Mouse (Mus musculus): ENCODE measurements at regions not wholly inside any gene's neighbourhood (a gene's known extent, or its start where the extent isn't known, plus 50 kb on each side); places are given as distances from the start of the nearest gene placed in this dataset.

DNA sequence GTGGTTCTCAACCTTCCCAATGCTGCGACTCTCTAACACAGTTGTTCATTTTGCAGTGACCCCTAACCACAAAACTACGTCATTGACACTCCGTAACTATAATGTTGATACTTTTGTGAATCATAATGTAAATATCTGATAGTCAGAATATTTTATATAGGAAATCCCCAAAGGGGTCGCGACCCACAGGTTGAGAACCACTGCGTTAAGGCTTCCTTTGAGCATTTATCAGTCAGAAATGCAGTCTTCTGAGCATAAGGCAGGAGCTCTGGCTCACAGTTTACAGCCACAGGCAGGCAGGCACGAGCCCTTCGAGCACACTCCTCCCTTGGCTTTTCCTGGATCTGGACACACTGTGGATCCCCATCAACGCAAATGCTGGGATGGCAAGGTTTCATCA, 57.0 kb downstream of the Nxnl2 start:
- ATAC-seq (ENCODE audit: insufficient number of reproducible peaks, low FRiP score, low TSS enrichment, low read depth): no peak
- H3K4me1 ChIP-seq: peaks cover 26% of the 10 kb centered on the region
- H3K27me3 ChIP-seq: no peaks in the 10 kb centered on the region
- no peak overlapping the region for H3K27ac ChIP-seq (replicated peaks)
- H3K9me3 ChIP-seq (replicated peaks): no peaks in the 10 kb centered on the region
- H3K4me3 ChIP-seq (replicated peaks): no peak overlapping the region
- no peaks in the 10 kb centered on the region for H3K36me3 ChIP-seq
- no peak overlapping the region for H3K9ac ChIP-seq
- H3K4me2 ChIP-seq (replicated peaks): no peak overlapping the region
- WGBS: 81% methylated on average over 9 of the region's 9 CpGs

DNA sequence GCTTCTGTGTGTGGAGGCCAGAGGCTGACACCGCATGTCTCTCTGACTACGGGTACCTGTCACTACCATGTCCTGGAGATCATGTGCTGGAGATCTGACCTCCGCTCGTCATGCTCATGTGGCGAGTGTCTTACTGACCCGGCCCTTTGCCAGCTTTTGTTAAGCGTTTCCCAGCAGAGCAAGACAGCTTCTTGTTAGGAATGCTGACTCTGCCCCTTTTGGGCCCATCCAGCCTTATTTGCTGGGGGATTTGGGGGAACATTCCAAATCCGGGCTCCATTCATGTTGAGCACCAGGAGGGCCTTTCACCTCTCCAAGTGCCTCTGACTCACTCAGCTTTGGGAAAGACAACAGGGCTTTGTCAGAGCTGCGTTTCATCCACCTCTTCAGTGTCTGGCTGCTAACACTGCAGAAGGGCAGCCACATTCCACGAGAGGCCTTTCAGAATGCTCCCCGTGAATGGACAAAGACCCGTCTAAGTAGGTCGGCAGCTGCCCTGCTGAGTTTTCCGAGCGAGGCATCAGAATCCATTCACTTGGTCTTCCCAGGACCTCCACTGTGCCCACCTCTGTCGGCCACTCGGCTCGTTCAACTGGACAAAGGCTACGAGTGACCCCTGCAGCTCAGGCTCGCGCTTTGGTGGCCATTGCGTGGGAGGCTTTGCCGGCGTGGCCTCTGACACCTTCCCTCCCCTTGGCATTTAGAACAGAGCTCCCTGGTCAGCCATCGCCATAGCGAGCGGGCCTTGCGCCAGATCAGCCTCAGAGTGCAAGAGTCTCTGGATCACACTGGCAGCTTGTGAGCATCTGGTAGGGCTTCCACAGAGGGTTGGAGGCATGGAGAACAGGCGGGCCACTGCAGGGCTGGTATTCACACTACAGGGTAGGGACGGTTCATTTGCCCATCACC, 58.3 kb downstream of the Nxnl2 start:
- H3K9ac ChIP-seq: no peak overlapping the region
- peak overlapping the region; percentile 66 for H3K27ac ChIP-seq (replicated peaks)
- H3K9me3 ChIP-seq (replicated peaks): no peaks in the 10 kb centered on the region
- H3K36me3 ChIP-seq: no peaks in the 10 kb centered on the region
- WGBS: 53% methylated on average over 30 of the region's 30 CpGs
- H3K4me3 ChIP-seq (replicated peaks): no peak overlapping the region
- ATAC-seq (ENCODE audit: insufficient number of reproducible peaks, low FRiP score, low TSS enrichment, low read depth): no peak
- no peak overlapping the region for H3K4me2 ChIP-seq (replicated peaks)
- peaks cover 28% of the 10 kb centered on the region for H3K4me1 ChIP-seq
- H3K27me3 ChIP-seq: no peaks in the 10 kb centered on the region

- no peak for ATAC-seq (ENCODE audit: insufficient number of reproducible peaks, low FRiP score, low TSS enrichment, low read depth)
- H3K27me3 ChIP-seq: no peaks in the 10 kb centered on the region
- H3K4me1 ChIP-seq: peaks cover 28% of the 10 kb centered on the region
- no peak overlapping the region for H3K4me3 ChIP-seq (replicated peaks)
- H3K36me3 ChIP-seq: no peaks in the 10 kb centered on the region
- H3K27ac ChIP-seq (replicated peaks): 0 out of 2 replicates have a peak overlapping the region, but pooled peaks have one; percentile 66
- H3K4me2 ChIP-seq (replicated peaks): no peak overlapping the region
- no peaks in the 10 kb centered on the region for H3K9me3 ChIP-seq (replicated peaks)
- 88% methylated on average over 4 of the region's 4 CpGs for WGBS
- no peak overlapping the region for H3K9ac ChIP-seq
Measured at GRCm38 (mm10) chr13:51229862-51230261, 59.0 kb downstream of the Nxnl2 start.

- Histone ChIP-seq H3K4me3 (replicated peaks) (no peak overlapping the region), H3K9ac (no peak overlapping the region), H3K27me3 (no peaks in the 10 kb centered on the region), H3K4me2 (replicated peaks) (no peak overlapping the region), H3K27ac (replicated peaks) (no peak overlapping the region), H3K9me3 (replicated peaks) (no peaks in the 10 kb centered on the region), H3K4me1 (peaks cover 31% of the 10 kb centered on the region), H3K36me3 (no peaks in the 10 kb centered on the region)
- WGBS: 56% methylated on average over 4 of the region's 4 CpGs
- ATAC-seq (ENCODE audit: insufficient number of reproducible peaks, low FRiP score, low TSS enrichment, low read depth): no peak
Measured at GRCm38 (mm10) chr13:51231586-51231985, 60.8 kb downstream of the Nxnl2 start.

- Histone ChIP-seq H3K4me2 (replicated peaks) (no peak overlapping the region), H3K36me3 (no peaks in the 10 kb centered on the region), H3K9ac (no peak overlapping the region), H3K27me3 (no peaks in the 10 kb centered on the region), H3K9me3 (replicated peaks) (no peaks in the 10 kb centered on the region), H3K27ac (replicated peaks) (no peak overlapping the region), H3K4me3 (replicated peaks) (no peak overlapping the region), H3K4me1 (no peaks in the 10 kb centered on the region; the same call in 1 of the 2 replicates)
- no peak for ATAC-seq (ENCODE audit: insufficient number of reproducible peaks, low FRiP score, low TSS enrichment, low read depth)
- WGBS: 78% methylated on average over 3 of the region's 3 CpGs
Measured at GRCm38 (mm10) chr13:51247378-51247777, 76.6 kb downstream of the Nxnl2 start.

DNA sequence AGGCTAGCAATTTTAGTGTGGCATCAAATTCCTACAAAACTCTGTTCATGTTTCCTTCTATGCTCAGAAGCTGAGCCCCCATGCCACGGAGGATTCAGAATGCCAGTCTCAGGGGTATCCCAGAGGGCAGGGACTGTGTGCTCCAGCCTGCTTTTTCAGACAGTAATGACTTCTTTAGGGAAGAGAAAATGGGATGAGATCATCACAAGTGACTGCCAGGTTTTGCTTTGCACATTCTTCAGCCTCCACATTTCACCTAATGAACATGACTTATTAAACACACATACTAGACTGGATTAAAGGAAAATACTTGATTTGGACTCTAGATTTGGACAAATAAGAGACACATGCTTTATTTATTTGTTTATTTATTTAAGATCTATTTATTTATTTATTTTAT, 82.5 kb downstream of the Nxnl2 start:
- Histone ChIP-seq H3K9me3 (replicated peaks) (no peaks in the 10 kb centered on the region), H3K36me3 (no peaks in the 10 kb centered on the region), H3K4me3 (replicated peaks) (no peak overlapping the region), H3K9ac (no peak overlapping the region), H3K27me3 (no peaks in the 10 kb centered on the region), H3K27ac (replicated peaks) (no peak overlapping the region; the same call in 1 of the 2 replicates), H3K4me1 (peaks cover 6% of the 10 kb centered on the region; the same call in 1 of the 2 replicates), H3K4me2 (replicated peaks) (no peak overlapping the region)
- ATAC-seq (ENCODE audit: insufficient number of reproducible peaks, low FRiP score, low TSS enrichment, low read depth): no peak
- 58% methylated on average over 1 of the region's 1 CpGs for WGBS

DNA sequence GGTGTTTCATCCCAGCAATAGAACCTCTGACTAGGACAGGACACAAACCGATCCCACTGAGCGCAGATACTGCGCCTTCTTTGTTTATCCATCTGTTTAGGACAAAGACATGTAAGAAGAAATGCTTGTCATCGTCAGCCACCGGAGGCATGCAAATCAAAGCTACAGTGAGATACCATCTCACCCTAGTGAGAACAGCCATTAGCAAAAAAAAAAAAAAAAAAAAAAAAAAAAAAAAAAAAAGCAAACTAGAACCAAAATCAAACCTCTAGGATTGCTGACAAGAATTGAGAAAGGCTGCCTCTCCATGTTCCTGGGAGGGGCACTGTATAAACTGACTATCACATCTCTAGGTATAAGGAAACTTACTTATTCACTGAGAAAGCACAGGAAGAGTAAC, 84.9 kb downstream of the Nxnl2 start:
- Histone ChIP-seq H3K9ac (no peak overlapping the region), H3K36me3 (no peaks in the 10 kb centered on the region), H3K4me1 (peaks cover 29% of the 10 kb centered on the region), H3K27me3 (no peaks in the 10 kb centered on the region), H3K4me3 (replicated peaks) (no peak overlapping the region), H3K27ac (replicated peaks) (no peak overlapping the region), H3K4me2 (replicated peaks) (no peak overlapping the region), H3K9me3 (replicated peaks) (no peaks in the 10 kb centered on the region)
- ATAC-seq (ENCODE audit: insufficient number of reproducible peaks, low FRiP score, low TSS enrichment, low read depth): no peak
- WGBS: 89% methylated on average over 5 of the region's 5 CpGs

GRCm38 (mm10) chr13:51258752-51259721, 88.2 kb downstream of the Nxnl2 start:
- 25% methylated on average over 13 of the region's 13 CpGs for WGBS
- H3K9ac ChIP-seq: no peak overlapping the region
- peak overlapping the region; percentile 63 for H3K27ac ChIP-seq (replicated peaks)
- H3K36me3 ChIP-seq: no peaks in the 10 kb centered on the region
- H3K4me3 ChIP-seq (replicated peaks): no peak overlapping the region
- H3K9me3 ChIP-seq (replicated peaks): no peaks in the 10 kb centered on the region
- H3K27me3 ChIP-seq: no peaks in the 10 kb centered on the region
- no peak overlapping the region for H3K4me2 ChIP-seq (replicated peaks)
- ATAC-seq (ENCODE audit: insufficient number of reproducible peaks, low FRiP score, low TSS enrichment, low read depth): peak; percentile 82
- peaks cover 40% of the 10 kb centered on the region for H3K4me1 ChIP-seq

- Histone ChIP-seq H3K27ac (replicated peaks) (peak overlapping the region; percentile 51), H3K4me1 (peaks cover 40% of the 10 kb centered on the region), H3K27me3 (no peaks in the 10 kb centered on the region), H3K36me3 (no peaks in the 10 kb centered on the region), H3K9ac (no peak overlapping the region), H3K4me2 (replicated peaks) (peak overlapping the region; percentile 35), H3K4me3 (replicated peaks) (peak overlapping the region; percentile 22), H3K9me3 (replicated peaks) (no peaks in the 10 kb centered on the region)
- ATAC-seq (ENCODE audit: insufficient number of reproducible peaks, low FRiP score, low TSS enrichment, low read depth): no peak
- WGBS: 30% methylated on average over 8 of the region's 8 CpGs
Measured at GRCm38 (mm10) chr13:51261619-51262018, 90.8 kb downstream of the Nxnl2 start.

DNA sequence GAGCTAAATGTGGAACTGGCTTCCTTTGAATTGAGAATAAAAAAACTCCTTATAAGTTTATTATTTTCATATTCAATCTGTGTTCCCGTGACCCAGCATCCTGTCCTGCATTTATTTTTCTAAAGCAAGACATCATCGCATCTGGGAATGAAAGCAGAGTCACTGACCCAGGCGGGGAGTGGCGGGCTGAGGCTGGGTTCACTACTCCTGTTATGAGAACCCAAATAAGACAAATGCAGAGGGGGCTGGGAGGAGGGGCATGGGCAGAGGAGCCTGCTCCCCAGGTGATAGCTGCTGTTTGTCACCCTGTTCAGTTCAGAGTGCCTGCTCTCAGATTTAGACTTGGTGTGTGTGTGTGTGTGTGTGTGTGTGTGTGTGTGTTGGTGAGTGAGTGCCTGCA, 102.0 kb downstream of the Nxnl2 start:
- Histone ChIP-seq H3K9me3 (replicated peaks) (no peaks in the 10 kb centered on the region), H3K4me3 (replicated peaks) (no peak overlapping the region), H3K9ac (no peak overlapping the region), H3K36me3 (no peaks in the 10 kb centered on the region), H3K4me2 (replicated peaks) (no peak overlapping the region), H3K27me3 (no peaks in the 10 kb centered on the region), H3K27ac (replicated peaks) (no peak overlapping the region), H3K4me1 (peaks cover 17% of the 10 kb centered on the region)
- no peak for ATAC-seq (ENCODE audit: insufficient number of reproducible peaks, low FRiP score, low TSS enrichment, low read depth)
- WGBS: 79% methylated on average over 4 of the region's 4 CpGs

DNA sequence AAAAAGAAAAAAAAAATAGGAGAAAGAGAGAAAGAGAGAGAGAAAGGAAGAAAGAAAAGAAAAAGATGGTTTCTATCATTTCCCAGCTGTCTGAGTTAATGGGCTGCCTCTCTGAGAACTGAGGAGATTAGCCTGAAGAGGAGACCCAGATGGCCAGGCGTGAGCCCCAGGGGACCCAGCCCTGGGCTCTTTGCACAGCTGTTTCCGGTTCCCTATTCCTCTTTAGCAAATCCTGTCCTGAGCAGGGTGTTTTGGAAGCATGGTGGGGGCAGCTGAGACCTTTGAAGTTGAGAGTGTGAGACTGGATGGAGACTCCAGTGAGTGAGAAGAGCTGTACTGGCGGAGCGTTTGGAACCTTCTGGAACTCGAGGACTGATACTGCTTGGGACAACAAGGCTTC, 103.8 kb downstream of the Nxnl2 start:
- Histone ChIP-seq H3K9me3 (replicated peaks) (no peaks in the 10 kb centered on the region), H3K27ac (replicated peaks) (0 out of 2 replicates have a peak overlapping the region, but pooled peaks have one; percentile 25), H3K27me3 (no peaks in the 10 kb centered on the region), H3K4me1 (peaks cover 31% of the 10 kb centered on the region), H3K4me3 (replicated peaks) (no peak overlapping the region), H3K9ac (no peak overlapping the region), H3K36me3 (no peaks in the 10 kb centered on the region), H3K4me2 (replicated peaks) (no peak overlapping the region)
- no peak for ATAC-seq (ENCODE audit: insufficient number of reproducible peaks, low FRiP score, low TSS enrichment, low read depth)
- 42% methylated on average over 5 of the region's 5 CpGs for WGBS
